Mouse (Mus musculus): ENCODE data around the gene Lsm2.
"Not testable (repeated sequence)": the region's sequence is repeated elsewhere in the genome, so short reads cannot be mapped to it uniquely, and the experiment has no call there.

The Lsm2 gene

DNA sequence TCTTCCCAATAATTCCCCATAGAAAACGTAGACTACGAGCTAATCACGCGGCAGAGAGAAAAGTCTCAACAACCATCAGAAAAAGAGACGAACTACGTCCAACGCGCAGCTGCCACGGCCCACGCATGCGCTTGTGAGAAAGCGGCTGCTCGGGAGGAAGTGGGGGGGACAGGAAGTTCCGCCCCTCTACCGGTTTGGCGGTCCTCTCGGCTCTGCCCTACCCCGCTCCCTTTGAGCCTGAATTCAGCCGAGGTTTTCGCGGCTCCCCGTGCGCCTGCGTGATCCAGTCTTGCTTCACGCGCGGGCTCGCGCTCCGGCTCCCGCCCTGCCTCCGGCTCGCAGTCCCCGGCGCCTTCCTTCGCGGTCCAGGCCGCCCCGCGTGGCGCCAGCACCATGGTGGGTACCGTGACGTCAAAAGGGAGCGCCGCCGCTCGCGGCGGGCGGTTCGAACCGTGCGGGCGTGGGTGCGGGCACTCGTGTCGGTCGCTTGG lies at the start of gene Lsm2:
Lsm2 (plus strand) TSS at position 173 of the 491 bp plus-strand sequence.
- DNase-seq, result peak; percentile 96

DNA sequence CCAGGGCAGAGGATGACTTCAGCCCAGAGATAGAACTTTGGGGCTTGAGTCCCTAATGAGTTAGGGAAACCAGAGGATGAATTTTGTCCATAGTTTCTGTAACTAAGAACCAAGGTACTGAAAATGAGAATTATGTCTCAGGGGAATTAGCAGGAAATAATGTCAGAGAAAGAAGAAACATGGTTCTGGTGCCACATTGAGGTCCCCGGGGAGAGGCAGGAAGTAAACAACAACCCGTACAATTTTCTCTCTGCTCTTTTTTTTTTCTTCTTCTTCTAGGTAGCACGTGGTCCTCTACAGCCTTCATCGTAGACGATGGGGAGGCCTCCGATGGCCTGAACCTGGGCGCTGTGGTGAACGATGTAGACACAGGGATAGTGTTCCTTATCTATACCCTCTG lies 49.4 kb upstream of the Lsm2 start:
- no peak for DNase-seq

DNA sequence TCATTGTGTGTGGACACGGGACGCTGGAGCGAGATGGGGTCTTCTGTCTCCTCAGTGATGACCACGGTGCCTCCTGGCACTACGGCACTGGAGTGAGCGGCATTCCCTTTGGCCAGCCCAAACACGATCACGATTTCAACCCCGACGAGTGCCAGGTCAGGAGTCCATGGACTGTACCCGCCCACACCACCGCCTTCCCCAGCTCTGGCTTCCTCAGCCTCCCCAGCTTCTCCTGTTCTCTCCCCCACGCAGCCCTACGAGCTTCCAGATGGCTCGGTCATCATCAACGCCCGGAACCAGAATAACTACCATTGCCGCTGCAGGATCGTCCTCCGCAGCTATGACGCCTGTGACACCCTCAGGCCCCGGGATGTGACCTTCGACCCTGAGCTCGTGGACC lies 47.6 kb upstream of the Lsm2 start:
- DNase-seq, result no peak

DNA sequence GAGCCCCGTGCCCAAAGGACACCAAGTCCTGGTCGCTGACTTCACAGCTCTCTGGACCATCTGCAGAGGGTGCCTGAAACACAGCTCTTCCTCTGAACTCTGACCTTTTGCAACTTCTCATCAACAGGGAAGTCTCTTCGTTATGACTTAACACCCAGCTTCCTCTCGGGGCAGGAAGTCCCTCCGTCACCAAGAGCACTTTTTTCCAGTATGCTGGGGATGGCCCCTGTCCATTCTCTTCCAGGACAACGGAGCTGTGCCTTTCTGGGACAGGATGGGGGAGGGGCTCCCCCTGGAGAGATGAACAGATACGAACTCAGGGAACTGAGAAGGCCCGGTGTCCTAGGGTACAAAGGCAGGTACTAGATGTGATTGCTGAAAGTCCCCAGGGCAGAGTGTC lies 46.8 kb upstream of the Lsm2 start:
- no peak for DNase-seq

DNA sequence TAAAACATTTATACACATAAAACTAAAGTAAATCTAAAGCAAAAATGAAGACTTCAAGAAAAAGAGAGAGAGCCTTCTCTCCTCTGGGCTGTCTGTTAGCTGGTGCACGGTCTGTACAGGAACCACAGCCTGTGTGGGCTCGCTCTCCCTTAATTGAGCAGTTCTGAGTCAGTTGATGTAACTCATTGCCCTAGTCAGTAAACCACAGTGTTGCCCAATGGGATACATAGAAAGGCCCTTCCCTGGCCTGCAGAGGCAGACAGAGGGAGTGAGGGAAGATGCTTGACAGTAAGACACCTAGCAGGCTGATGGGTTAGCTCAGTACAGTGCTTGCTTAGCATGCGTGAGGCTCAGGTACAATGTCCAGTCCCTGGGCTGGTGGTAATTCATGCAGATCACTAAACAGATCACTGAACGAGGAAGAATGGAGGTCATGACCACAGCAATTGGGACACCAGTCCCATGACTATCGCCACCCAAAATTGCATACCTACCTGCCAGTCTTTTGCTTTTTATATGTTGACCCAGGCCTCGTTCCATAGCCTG lies 43.6 kb upstream of the Lsm2 start:
- DNase-seq, result no peak

DNA sequence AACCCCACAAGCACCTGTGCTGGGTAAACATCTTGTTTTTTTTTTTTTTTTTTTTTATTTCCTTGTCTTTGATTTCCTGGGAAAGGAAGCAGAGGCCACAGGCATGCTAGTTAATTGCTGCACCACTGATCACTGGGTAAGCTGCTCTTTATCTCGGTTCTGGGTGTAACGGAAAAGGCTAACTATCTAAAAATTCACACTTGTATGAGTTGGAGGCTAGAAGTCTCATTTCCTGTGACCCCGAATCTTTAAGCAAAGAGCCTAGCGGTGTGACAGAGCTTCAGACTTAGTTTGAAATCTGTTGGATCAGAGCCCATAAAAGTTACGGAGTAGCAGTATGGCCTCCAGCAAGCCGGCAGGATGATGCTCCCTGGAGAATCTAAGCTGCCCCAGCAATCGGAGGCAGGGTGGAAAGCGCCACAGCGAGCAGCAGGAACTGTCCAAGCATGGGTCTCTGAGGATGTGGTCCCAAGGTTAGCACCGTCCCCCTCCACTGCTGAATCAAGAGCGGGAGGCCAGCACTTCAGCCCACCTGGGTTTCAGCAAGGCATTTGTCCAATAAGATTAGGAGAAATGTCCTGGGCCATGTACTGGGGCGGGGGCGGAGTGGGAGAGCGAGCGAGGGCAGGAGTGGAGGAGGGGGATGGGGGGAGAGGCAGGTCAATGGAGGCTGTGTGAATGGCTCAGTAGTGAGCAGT lies 40.2 kb upstream of the Lsm2 start:
- no peak for DNase-seq

DNA sequence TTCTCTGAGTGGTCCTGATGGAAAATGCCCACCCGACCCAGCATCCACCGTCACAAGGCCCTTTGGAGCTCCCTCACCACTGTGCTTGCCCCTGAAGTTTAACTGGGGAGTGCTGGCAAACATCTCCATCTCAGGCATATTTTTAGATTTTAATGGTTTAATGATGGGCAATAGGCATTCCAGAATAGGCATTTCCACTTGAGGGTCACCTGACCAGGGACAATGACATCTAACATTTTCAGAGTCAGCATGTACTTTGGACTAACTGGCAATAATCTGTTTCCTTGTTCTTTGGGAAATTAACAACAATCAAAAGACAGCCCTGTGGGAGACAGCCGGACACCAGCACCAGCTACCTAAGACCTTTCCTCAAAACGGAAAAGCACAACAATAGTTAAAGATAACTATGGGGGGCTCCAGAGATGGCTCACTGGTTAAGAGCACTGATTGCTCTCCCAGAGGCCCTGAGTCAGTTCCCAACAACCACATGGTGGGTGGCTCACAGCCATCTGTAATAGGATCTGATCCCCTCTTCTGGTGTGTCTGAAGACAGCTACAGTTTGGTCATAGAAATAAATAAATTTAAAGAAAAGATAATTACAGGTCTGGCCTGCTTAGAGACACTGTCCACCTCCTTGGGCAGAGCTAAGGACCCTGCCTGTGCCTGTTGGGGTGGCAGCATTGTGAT lies 38.4 kb upstream of the Lsm2 start:
- no peak for DNase-seq

DNA sequence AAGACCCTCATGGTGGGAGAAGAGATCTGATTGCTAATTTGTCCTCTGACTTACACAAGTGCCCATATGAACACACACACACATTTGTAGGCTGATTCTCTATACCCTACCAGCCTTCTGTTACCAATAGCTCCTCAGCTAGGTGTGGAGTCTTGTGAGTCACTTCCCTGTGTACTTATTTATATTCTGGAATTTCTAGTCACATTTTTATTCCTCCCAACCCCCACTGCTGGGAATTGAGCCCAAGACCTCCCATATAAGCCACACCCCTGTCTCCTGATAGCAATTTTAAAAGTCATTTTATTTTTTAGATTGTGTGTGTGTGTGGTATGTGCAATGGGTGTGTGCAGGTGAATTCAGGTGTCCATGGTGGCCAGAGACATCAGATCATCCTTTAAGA lies 37.3 kb upstream of the Lsm2 start:
- DNase-seq, result no peak

DNA sequence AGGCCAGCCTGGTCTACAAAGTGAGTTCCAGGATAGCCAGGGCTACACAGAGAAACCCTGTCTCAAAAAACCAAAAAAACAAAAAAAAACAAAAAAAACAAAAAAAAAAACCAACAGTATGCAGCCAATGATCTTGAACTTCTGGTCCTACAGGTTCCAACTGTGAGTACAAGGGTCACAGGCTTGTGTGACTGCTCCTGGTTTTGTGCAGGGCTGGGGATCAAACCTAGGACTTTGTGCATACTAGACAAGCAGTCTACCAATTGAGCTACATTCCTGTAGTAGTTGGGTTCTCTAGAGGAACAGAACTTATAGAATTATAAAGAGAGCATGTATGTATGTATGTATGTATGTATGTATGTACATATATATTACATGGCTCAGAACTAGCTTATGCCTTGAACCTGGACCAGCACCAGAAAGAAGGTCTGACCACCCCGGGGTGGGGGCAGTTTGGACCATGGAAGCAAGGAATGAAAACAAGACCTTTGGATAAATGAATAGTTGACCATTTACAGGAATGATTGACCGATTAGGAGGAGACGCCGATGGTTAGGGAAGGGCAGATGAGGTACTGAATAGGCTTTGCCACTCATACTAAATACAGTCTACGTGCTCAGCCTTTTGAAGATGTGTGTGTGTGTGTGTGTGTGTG lies 35.0 kb upstream of the Lsm2 start:
- no peak for DNase-seq

DNA sequence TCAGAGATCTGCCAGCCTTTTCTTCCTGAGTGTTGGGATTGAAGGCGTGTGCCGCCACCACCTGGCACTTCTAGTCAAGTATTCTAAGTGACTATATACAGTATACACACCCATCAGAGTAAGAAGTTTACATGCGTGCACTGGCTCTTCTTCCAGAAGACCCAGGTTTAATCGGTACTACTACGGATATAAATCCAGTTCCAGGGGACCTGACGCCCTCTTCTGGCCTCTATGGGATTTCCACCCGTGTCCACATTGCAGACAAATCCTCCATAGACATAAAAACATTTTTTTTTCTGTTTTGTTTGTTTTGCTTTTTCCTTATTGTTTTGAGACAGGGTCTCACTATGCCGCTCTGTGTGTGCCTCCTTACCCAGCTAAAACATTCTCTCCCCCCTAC lies 34.1 kb upstream of the Lsm2 start:
- DNase-seq, result no peak

DNA sequence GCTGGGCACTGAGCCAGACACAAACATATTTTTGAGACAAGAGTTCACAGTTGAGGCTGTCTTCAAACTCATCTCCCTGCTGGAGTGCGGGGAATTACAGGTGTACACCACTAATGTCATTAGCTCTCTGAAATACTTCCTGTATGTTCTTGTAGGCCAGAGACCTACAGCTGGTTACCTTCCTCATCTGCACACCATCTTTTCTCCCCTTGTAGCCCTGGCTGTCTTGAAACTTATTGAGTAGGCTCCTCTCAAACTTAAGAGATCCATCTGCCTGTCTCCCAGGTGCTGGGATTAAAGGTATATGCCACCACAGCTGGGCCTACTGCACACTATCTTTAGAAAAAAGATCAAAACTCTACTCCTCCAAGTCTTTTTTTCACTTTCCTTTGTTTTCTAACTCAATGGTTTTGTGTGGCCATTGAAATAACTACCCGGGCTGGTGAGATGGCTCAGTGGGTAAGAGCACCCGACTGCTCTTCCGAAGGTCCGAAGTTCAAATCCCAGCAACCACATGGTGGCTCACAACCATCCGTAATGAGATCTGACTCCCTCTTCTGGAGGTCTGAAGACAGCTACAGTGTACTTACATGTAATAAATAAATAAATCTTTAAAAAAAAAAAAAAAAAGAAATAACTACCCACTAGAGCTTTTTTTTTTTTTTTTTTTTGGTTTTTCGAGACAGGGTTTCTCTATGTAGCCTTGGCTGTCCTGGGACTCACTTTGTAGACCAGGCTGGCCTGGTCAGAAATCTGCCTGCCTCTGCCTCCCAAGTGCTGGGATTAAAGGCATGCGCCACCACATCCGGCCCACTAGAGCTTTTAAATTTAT lies 32.7 kb upstream of the Lsm2 start:
- DNase-seq, result not testable (repeated sequence)

DNA sequence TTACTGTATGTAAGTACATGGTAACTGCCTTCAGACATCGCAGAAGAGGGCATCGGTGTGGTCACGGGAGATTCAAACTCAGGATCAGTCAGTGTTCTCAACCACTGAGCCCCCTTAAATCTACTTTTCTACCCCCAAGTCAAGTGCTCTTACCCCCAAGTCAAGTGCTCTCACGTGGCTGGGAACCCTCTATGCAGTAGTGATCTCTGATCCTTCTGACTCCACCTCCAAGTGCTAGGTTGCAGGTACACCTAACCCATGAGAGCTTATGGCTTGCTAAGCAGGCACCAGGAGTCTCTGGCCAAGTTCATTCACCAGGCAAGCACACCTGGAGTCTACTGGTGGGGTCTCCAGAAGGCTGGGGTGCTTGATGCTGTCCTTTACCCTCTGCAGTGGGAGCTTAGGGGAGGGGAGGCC lies 32.1 kb upstream of the Lsm2 start:
- no peak for DNase-seq

DNA sequence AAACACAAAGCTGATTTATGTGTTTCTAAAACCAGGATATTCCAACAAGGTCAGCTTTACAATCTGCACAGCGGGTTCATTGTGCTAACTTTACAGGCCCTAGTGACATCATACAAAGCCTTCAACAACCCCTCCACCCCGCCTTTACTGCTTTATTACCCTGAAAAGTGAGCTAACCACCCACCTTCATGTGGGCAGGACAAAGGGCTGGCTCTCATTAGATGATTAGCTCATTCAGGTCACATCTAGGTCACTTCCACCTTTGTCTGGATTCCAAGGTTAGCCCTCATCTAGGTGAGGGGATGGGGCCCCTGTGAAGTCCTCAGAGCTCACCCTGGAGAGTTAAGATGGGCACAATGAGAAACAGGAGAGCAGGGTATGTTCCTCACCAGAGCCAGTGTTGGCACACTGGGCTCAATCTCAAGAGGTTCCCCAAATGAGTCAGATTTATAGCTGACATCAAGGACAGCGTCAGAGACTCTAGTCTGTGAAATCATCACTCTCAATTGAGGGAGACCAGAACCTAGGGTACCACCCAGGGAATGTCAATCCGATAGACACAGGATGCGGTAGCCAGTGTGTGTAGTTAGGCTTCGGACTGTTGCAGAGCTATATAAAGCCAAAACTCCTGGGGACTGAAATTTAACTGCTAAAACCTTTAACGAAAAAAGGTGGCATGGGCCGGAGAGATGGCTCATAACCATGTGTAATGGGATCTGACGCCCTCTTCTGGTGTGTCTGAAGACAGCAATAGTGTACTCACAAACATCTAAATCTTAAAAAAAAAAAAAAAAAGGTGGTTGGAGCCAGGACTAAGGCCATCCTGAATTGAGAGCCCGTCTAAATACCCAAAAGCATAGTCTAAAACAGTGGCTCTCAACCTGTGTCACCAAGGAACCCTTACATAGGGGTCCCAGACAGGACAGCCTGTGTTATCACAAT lies 30.9 kb upstream of the Lsm2 start:
- DNase-seq, result no peak

DNA sequence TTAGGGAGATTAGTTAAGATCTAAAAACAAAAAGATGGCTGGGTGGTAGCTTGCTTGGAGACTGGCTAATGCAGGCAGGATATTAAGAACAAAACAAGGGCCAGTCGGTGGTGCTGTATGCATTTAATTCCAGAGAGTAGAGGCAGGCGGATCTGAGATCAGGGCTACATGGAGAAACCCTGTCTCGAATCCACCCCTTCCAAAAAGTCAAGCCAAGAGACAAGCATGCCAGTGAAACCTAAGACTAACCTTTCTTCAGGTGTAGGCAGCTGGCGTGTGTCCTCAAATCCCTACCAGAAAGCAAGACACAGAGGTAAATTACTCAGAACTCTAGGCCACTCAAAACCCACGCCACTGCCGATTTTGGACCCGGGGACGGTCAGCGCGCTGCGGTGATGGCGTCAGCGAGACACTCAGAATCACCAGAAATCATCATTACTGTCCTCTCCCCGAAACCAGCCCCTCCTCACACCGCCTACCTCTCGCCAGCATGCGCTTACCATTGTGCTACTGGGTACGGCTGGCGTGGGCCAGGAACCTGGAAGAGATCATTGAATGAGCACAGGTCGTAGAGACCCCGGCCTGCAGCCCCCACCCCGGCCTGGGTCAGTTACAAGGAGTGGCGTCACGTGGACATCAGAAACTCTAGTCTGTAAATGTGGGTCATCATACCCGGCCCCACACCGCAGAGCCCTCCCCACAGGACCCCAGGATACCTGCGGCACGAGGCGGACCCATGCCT lies 29.9 kb upstream of the Lsm2 start:
- DNase-seq, result peak; percentile 70

DNA sequence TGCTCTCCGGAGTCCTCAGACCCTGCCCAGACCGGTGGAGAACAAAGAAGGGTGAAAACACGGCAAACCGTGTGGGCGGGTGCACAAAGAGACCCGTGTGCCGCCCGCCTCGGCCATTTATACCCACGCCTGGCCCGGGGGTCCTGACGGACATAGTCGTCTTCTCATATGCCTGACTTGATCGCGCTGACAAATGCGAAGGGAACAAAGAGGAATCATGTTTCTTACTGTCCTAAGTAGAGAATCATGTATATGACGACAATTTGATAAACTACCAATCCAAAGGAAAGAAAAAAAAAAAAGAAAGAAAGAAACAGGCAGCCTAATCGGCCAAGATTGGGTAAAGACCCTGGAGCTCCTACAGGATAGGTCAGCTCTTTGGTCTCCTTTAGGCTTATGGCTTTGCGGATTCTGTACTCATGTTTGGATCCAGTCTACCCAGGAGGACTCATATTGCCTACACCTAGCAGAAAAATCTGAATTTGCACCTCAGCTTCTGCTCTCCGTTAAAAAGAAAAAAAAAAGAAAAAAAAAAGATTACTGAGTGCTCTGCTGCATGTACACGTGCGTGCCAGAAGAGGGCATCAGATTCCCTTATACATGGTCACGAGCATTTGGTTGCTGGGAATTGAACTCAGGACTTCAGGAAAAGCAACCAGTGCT lies 29.2 kb upstream of the Lsm2 start:
- no peak for DNase-seq

DNA sequence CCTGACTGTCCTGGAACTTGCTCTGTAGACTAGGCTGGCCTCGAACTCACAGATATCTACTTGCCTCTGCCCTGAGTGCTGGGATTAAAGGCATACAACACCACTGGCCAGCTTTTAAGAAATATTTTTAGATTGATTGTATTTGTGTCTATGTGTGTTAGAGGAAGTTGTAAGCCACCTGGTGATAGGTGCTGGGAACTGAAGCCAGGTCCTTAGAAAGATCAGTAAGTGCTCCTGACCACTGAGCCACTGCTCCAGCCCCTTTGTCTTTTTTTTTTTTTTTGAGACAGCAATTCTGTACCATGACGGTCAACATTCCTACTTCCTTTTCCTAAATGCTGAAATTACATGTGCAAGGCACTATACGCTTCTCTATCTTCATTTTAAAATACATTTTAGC lies 28.4 kb upstream of the Lsm2 start:
- DNase-seq, result no peak

DNA sequence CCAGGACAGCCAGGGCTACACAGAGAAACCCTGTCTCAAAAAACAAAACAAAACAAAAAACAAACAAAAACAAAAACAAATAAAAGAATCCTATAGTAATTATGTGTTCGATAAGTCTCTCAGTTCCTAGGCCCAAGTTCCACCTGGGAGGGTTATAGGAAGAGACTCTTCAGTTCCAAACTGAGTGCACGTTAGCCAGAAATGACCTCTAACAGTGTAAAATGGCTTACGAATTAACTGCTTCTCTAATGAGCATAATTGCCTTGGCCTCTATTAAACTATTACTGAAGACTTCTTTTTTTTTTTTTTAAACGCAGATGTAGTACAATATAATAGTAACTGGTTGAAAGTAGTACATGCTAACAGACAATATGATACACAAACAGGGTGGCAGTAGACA lies 27.8 kb upstream of the Lsm2 start:
- DNase-seq, result no peak

DNA sequence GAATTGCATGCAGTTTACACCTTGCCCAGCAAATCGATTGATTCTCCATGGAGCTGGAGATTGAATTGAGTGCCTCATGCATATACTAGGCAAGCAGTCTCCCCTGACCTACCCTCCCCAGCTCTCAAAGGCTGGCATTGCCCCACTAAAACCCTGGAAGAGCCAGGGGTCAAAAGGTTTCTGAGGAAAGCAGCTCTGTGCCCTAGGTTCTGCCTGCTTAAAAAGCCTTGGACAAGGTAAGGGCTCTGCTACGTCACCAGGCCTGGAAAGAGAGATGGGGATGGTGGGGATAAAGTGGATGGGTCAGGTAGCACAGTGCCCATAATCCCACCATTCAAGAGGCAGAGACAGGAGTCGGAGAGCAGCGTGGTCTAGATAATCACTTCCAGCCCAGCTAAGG lies 26.8 kb upstream of the Lsm2 start:
- no peak for DNase-seq

DNA sequence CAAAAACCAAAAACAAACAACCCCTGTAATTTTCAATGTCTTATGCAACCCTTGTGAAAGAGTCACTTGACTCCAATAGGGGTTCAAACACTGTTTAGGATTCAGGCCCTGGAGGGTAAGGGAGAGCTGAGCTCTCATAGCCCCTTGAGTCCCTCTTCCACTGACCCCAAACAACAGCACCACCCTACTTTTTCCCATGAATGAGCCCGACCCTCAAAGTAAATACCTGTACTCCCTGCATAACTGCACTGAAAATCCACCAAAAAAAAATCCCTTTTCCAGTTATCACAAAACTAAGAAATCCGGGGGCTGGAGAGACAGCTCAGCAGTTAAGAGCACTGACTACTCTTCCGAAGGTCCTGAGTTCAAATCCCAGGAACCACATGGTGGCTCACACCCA lies 25.8 kb upstream of the Lsm2 start:
- DNase-seq, result no peak

DNA sequence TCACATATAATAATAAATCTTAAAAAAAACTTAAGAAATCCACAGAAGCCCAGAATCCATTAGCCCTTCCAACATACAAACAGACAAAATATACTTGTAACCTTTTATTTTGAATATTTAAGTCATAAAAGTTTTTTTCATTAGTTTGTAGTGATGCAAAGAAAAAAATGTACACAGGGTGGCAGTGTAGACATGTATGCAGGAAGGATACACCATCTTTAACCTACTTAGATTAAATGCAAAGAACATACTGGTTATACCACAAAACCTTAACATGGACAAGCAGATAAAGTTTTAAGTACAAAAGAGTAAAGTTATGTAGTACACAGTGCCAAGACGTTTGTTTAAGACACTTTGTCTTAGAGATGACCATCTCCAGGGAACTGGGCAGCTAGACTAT lies 25.3 kb upstream of the Lsm2 start:
- no peak for DNase-seq
